Mouse (Mus musculus): ENCODE measurements around the gene Hoxd10.
A peak's percentile ranks its signal among the peaks of the same experiment; 100 is the strongest.

Hoxd10 gene

GRCm38 (mm10) chr2:74681594-74682531 is 9.9 kb upstream of the Hoxd10 start:
- DNase-seq = no peak

- no peak for DNase-seq
Observed at GRCm38 (mm10) chr2:74682796-74683195, 8.9 kb upstream of the Hoxd10 start.

- no peak for DNase-seq
Observed at GRCm38 (mm10) chr2:74683471-74683951, 8.2 kb upstream of the Hoxd10 start.

GRCm38 (mm10) chr2:74684106-74684505 is 7.6 kb upstream of the Hoxd10 start:
- DNase-seq = no peak

GRCm38 (mm10) chr2:74685059-74685603 is 6.6 kb upstream of the Hoxd10 start:
- no peak for DNase-seq

- peak; percentile 46 for DNase-seq
Observed at GRCm38 (mm10) chr2:74686301-74686987, 5.3 kb upstream of the Hoxd10 start.

GRCm38 (mm10) chr2:74686988-74687697 is 4.6 kb upstream of the Hoxd10 start:
- DNase-seq = no peak

GRCm38 (mm10) chr2:74687698-74688555 is 3.8 kb upstream of the Hoxd10 start:
- DNase-seq = no peak

- DNase-seq = no peak
Observed at GRCm38 (mm10) chr2:74688795-74689573, 2.7 kb upstream of the Hoxd10 start.

- no peak for DNase-seq
Observed at GRCm38 (mm10) chr2:74689574-74690337, 2.0 kb upstream of the Hoxd10 start.

GRCm38 (mm10) chr2:74690338-74690716 is 1.4 kb upstream of the Hoxd10 start:
- no peak for DNase-seq

GRCm38 (mm10) chr2:74691995-74692807 is 477 bp downstream of the Hoxd10 start:
- DNase-seq = no peak

- DNase-seq = no peak
Observed at GRCm38 (mm10) chr2:74692808-74693431, 1.2 kb downstream of the Hoxd10 start.

- no peak for DNase-seq
Observed at GRCm38 (mm10) chr2:74693432-74693827, 1.7 kb downstream of the Hoxd10 start.

- no peak for DNase-seq
Observed at GRCm38 (mm10) chr2:74694066-74694465, 2.3 kb downstream of the Hoxd10 start.

GRCm38 (mm10) chr2:74695383-74695782 is 3.7 kb downstream of the Hoxd10 start:
- DNase-seq = no peak

GRCm38 (mm10) chr2:74695813-74696430 is 4.2 kb downstream of the Hoxd10 start:
- DNase-seq = no peak
